Mouse (Mus musculus): ENCODE measurements around the gene Dnajc8. TPM values are rescaled to one million over a fixed set of nuclear protein-coding genes. Genes with fewer than 3 reads are reported as not detected.

Gene Dnajc8
- polyA plus RNA-seq, 1 experiment: 24.8 TPM

DNA sequence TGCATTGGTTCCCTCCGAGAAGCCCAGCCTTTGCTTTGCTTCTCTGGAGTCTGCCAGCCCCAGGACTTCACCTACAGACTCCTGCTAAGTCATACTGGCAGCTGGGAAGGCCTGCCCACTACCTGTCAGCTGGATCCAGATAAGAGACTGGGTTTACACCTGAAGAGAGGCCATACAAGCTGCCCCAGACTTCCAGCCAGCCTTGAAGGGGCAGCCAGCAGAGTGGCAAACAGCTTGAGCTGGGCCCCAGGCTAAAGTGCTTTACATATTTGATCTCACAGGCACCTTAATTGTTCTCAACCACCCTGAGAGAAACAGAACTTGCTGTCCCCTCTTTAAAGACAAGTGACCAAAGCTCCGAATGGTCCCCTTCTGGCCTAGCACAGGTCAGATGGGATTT lies 28.1 kb upstream of the Dnajc8 start:
- Histone ChIP-seq H3K4me1 (ENCODE audit: control insufficient read depth, insufficient read depth, low read length) (peaks cover 13% of the 10 kb centered on the region), H3K27me3 (ENCODE audit: control insufficient read depth, insufficient read depth, low read length) (no peaks in the 10 kb centered on the region), H3K36me3 (ENCODE audit: control insufficient read depth, insufficient read depth, low read length) (no peaks in the 10 kb centered on the region), H3K27ac (ENCODE audit: control insufficient read depth, insufficient read depth, low read depth, low read length) (no peak overlapping the region), H3K4me3 (ENCODE audit: control insufficient read depth, low read depth, low read length) (no peak overlapping the region)
- TF ChIP-seq POLR2A (IDR thresholded peaks at IDR 0.05; ENCODE audit: control insufficient read depth, low read depth, low read length) (no peak), CTCF (IDR thresholded peaks at IDR 0.05; ENCODE audit: control insufficient read depth, insufficient read depth, insufficient replicate concordance, low read depth, low read length) (no peak)

DNA sequence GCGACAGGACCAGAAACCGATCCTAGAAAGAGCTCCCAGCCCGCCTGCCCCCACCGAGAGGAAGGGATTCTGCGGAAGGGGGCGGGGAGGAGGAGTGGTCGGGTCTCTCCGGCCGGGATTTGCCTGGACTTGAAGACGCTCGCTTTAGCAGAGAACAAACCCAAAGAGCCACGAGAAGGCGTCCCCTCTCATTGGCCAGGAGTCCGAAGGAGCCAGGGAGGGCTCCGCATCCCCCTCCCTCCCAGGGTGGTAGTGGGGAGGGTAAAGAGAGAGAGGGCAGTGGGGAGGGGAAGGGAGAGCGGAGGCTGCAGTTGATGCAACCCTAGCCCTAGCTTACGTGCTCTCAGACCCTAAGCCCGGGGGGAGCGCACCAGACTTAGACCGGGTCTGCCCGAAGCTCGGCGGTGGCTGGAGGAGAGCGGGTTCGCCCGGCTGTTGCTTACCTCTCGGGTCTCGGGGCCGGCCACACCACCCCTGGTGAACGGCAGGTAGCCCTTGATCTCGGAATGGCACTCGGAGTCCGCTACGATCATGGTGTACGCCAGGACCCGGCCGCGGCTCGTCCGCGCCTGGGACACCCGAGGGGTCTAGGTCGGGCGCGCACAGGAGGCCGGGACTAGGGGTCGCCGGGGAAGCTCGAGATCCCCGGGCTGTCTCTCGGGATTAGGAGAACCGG lies 25.6 kb upstream of the Dnajc8 start:
- Histone ChIP-seq H3K27me3 (ENCODE audit: control insufficient read depth, insufficient read depth, low read length) (no peaks in the 10 kb centered on the region), H3K36me3 (ENCODE audit: control insufficient read depth, insufficient read depth, low read length) (no peaks in the 10 kb centered on the region), H3K27ac (ENCODE audit: control insufficient read depth, insufficient read depth, low read depth, low read length) (peak overlapping the region; percentile 80), H3K4me1 (ENCODE audit: control insufficient read depth, insufficient read depth, low read length) (peaks cover 20% of the 10 kb centered on the region), H3K4me3 (ENCODE audit: control insufficient read depth, low read depth, low read length) (peak overlapping the region; percentile 86)
- TF ChIP-seq CTCF (IDR thresholded peaks at IDR 0.05; ENCODE audit: control insufficient read depth, insufficient read depth, insufficient replicate concordance, low read depth, low read length): no peak
- no peak for TF ChIP-seq POLR2A (IDR thresholded peaks at IDR 0.05; ENCODE audit: control insufficient read depth, low read depth, low read length)

DNA sequence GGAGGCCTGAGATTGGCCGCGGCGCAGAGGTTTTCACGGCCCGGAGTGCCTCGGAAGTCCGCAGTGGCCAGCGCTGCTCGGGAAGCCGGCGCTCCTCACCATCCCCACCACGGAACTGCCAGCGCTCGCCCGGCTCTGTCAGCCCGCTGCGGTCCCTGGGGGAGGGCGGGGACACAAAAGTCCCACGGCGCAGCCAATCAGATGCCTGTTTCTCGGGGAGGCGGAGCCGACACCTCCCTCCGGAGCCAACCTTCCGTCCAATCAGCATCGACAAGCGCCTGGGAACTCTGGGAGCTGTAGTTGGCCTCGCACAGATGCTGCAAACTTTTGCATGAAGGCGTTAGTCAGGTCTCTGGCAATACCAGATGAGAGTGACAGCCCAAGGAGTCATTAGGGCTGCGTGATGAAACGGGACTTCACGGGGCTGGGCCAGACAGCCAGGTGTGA lies 25.0 kb upstream of the Dnajc8 start, which contains the start of gene Sesn2:
Gene Sesn2 (minus strand): TSS at position 150 of the 447 bp plus-strand sequence.
- no peaks in the 10 kb centered on the region for H3K36me3 ChIP-seq (ENCODE audit: control insufficient read depth, insufficient read depth, low read length)
- TF ChIP-seq CTCF (IDR thresholded peaks at IDR 0.05; ENCODE audit: control insufficient read depth, insufficient read depth, insufficient replicate concordance, low read depth, low read length) (no peak), POLR2A (IDR thresholded peaks at IDR 0.05; ENCODE audit: control insufficient read depth, low read depth, low read length) (peak; percentile 98)
- peak within 1 kb of the TSS; percentile 86 for H3K4me3 ChIP-seq (ENCODE audit: control insufficient read depth, low read depth, low read length)
- H3K27ac ChIP-seq (ENCODE audit: control insufficient read depth, insufficient read depth, low read depth, low read length): peak within 1 kb of the TSS; percentile 80
- H3K4me1 ChIP-seq (ENCODE audit: control insufficient read depth, insufficient read depth, low read length): peaks cover 22% of the 10 kb centered on the region
- no peaks in the 10 kb centered on the region for H3K27me3 ChIP-seq (ENCODE audit: control insufficient read depth, insufficient read depth, low read length)

DNA sequence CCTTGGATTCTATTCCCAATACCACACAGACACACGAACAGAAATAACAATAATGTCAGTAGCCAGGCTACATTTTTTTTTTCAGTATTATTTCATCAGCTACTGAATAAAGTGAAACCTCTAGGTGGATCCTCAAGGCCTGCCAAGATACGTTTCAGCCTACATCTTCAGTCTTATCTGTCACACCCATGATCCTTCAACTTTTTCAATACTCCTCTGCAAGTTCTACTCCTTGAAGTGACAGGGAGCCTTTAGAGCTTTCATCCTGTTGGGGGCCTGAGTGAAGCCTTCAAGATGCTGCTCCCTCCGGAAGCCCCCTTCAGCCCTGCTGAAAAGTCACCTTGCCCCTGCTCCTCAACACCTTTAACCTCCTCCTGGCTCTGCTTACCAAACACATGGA lies 23.3 kb upstream of the Dnajc8 start:
- Histone ChIP-seq H3K4me1 (ENCODE audit: control insufficient read depth, insufficient read depth, low read length) (peaks cover 22% of the 10 kb centered on the region), H3K4me3 (ENCODE audit: control insufficient read depth, low read depth, low read length) (no peak overlapping the region), H3K27ac (ENCODE audit: control insufficient read depth, insufficient read depth, low read depth, low read length) (no peak overlapping the region), H3K27me3 (ENCODE audit: control insufficient read depth, insufficient read depth, low read length) (no peaks in the 10 kb centered on the region), H3K36me3 (ENCODE audit: control insufficient read depth, insufficient read depth, low read length) (no peaks in the 10 kb centered on the region)
- TF ChIP-seq POLR2A (IDR thresholded peaks at IDR 0.05; ENCODE audit: control insufficient read depth, low read depth, low read length) (no peak), CTCF (IDR thresholded peaks at IDR 0.05; ENCODE audit: control insufficient read depth, insufficient read depth, insufficient replicate concordance, low read depth, low read length) (no peak)

DNA sequence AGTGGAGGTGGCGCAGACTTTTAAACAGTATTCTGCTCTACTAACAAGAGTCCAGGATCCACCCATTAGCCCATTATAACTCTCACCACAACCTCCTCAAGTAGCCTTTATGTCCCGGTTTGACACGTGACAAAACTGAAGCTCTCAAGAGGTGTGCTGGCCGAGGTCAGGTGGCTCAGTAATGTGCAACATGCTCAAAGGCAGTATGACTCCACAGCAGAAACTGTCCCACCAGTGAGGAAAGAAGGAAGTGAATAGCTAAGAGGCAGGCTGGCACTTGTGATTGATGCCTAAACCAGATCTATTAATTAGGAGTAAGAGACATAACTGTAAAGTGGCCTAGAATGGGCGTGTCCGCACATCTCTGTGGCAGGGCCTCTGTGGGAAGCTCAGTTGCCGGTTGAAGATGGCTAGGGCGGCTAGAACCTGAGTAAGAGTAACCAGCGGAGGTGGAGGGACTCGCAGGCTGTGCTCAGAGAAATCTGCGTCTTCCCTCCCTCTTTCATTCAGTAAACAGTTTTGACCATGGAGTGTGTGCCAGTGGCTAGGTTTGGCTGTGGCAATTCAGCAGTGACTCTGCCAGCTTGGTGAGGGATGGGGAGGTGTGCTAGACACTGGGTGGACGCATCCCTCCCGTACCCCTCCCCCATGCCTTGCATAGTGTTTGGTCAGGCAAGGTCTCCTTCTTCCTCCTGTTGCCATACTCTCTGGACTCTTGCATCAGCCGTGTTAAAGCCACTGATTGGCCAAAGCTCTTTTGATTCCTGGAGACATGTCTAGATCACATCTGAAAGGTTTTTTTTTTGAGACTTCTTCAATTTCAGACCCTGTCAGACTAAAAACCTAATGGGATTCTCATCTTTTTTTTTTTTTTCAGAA lies 21.7 kb upstream of the Dnajc8 start:
- H3K4me3 ChIP-seq (ENCODE audit: control insufficient read depth, low read depth, low read length): peak overlapping the region; percentile 67
- H3K27ac ChIP-seq (ENCODE audit: control insufficient read depth, insufficient read depth, low read depth, low read length): no peak overlapping the region
- H3K4me1 ChIP-seq (ENCODE audit: control insufficient read depth, insufficient read depth, low read length): peaks cover 21% of the 10 kb centered on the region
- no peaks in the 10 kb centered on the region for H3K36me3 ChIP-seq (ENCODE audit: control insufficient read depth, insufficient read depth, low read length)
- TF ChIP-seq POLR2A (IDR thresholded peaks at IDR 0.05; ENCODE audit: control insufficient read depth, low read depth, low read length) (no peak), CTCF (IDR thresholded peaks at IDR 0.05; ENCODE audit: control insufficient read depth, insufficient read depth, insufficient replicate concordance, low read depth, low read length) (no peak)
- no peaks in the 10 kb centered on the region for H3K27me3 ChIP-seq (ENCODE audit: control insufficient read depth, insufficient read depth, low read length)

DNA sequence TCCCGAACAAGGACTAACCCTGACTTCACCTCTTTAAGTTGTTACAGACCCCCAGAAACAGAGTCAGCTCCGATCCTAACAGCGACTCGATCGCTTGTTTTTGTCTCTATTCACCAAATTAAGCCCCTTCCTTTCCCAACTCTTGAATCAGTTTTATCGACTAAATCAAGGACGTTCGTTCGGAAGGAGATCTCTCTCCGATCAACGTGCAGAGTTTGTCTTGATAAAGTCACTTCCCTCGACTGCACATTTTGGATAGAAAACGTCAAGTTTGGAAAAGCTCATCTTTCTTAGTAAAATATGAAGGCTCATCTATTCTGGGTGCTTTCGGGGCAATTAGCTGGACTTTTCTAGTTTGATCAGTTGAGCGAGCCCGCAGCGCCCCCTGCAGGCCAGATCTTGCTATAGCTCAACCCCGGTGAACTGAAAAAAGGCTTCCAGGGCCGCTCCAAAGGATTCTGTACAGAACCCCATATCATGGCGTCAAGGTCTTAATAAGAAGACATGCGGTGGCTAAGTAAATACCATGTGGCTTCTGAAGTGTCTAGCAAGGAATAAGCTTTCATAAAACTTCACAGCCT lies 20.7 kb upstream of the Dnajc8 start:
- Histone ChIP-seq H3K4me3 (ENCODE audit: control insufficient read depth, low read depth, low read length) (peak overlapping the region; percentile 97), H3K27ac (ENCODE audit: control insufficient read depth, insufficient read depth, low read depth, low read length) (peak overlapping the region; percentile 98), H3K4me1 (ENCODE audit: control insufficient read depth, insufficient read depth, low read length) (peaks cover 15% of the 10 kb centered on the region), H3K36me3 (ENCODE audit: control insufficient read depth, insufficient read depth, low read length) (no peaks in the 10 kb centered on the region), H3K27me3 (ENCODE audit: control insufficient read depth, insufficient read depth, low read length) (no peaks in the 10 kb centered on the region)
- TF ChIP-seq CTCF (IDR thresholded peaks at IDR 0.05; ENCODE audit: control insufficient read depth, insufficient read depth, insufficient replicate concordance, low read depth, low read length): peak; percentile 85; the same call in 1 of the 2 replicates
- TF ChIP-seq POLR2A (IDR thresholded peaks at IDR 0.05; ENCODE audit: control insufficient read depth, low read depth, low read length): no peak

Data from testis, adult 2 months (tissue).